Mouse (Mus musculus) kidney, postnatal 0 days (tissue): ENCODE results near the gene Ckmt1. TPM values are rescaled to one million over a fixed set of nuclear protein-coding genes. Genes with fewer than 3 reads are reported as not detected.

Experiments used
- ATAC-seq: fragments of 200-750 bp; cut with Nextera tagmentation; replicated peaks from 2 replicates; pipeline ENCODE4 v1.8.0; 2017; ENCODE audit warnings: low read depth, moderate number of reproducible peaks, moderate TSS enrichment, moderate library complexity; ENCODE audit not compliant: low FRiP score
- DNase-seq: peaks from one replicate; pipeline ENCODE4 v3.0.0-alpha.2; 2016; ENCODE audit warnings: low spot score
- H3K27ac ChIP-seq: fragments of 300-500 bp; sonication (generic); 2 replicates; pipeline ENCODE4 v1.5.1; 2014; ENCODE audit warnings: mild to moderate bottlenecking
- H3K27me3 ChIP-seq: fragments of 300-500 bp; sonication (generic); 2 replicates; pipeline ENCODE4 v1.6.1; 2014; ENCODE audit warnings: low read length, mixed read lengths; ENCODE audit not compliant: insufficient read depth
- H3K36me3 ChIP-seq: fragments of 300-500 bp; sonication (generic); 2 replicates; pipeline ENCODE4 v1.6.1; 2014; ENCODE audit warnings: low read length, mixed read lengths; ENCODE audit not compliant: insufficient read depth
- H3K4me1 ChIP-seq: fragments of 300-500 bp; sonication (generic); replicated peaks from 2 replicates; pipeline ENCODE4 v1.6.1; 2014; ENCODE audit warnings: antibody characterized with exemption, low read length, mixed read lengths; ENCODE audit not compliant: insufficient read depth
- H3K4me2 ChIP-seq: fragments of 300-500 bp; sonication (generic); 2 replicates; pipeline ENCODE4 v1.6.1; 2014; ENCODE audit warnings: mild to moderate bottlenecking, low read length, moderate library complexity, mixed read lengths
- H3K4me3 ChIP-seq: fragments of 300-500 bp; sonication (generic); replicated peaks from 2 replicates; pipeline ENCODE4 v1.5.1; 2014; ENCODE audit warnings: low read depth, low read length
- H3K9ac ChIP-seq: fragments of 300-500 bp; sonication (generic); 2 replicates; pipeline ENCODE4 v1.6.1; 2014; ENCODE audit warnings: low read depth, low read length
- H3K9me3 ChIP-seq: fragments of 300-500 bp; sonication (generic); replicated peaks from 2 replicates; pipeline ENCODE4 v1.6.1; 2016; ENCODE audit warnings: low read length, inconsistent platforms, mixed read lengths
- CTCF ChIP-seq: IDR thresholded peaks from 2 replicates; pipeline ENCODE4 v1.5.1; 2016; ENCODE audit warnings: antibody characterized with exemption, low read depth, mild to moderate bottlenecking, moderate library complexity
- WGBS: fragments of 180-500 bp; shearing (Covaris S2); extraction: QIAGEN DNeasy Blood & Tissue Kit; methylation state at CpG from one replicate; pipeline ENCODE4 v1.1.7; 2014; 5-methylcytosine and 5-hydroxymethylcytosine counted together
- polyA plus RNA-seq: library from polyadenylated mRNA; unstranded; fragments of >200 nt; fragmentation: Nextera tagmentation; extraction: Ambion mirVana; gene quantifications from 2 replicates; pipeline ENCODE4 v1.2.1, GENCODE M21; 2015

The Ckmt1 gene
- polyA plus RNA-seq, result 63.1 and 70.4 TPM in 2 replicates

GRCm38 (mm10) chr2:121357494-121357893 is at the start of gene Ckmt1:
Gene Ckmt1 (plus strand): TSS chr2:121357714.
- Histone ChIP-seq H3K9ac (0 out of 2 replicates have a peak within 1 kb of the TSS, but pooled peaks have one; percentile 31), H3K4me2 (peak within 1 kb of the TSS; percentile 50), H3K4me3 (peak within 1 kb of the TSS; percentile 23), H3K27me3 (no peaks in the 10 kb centered on the region), H3K4me1 (peaks cover 8% of the 10 kb centered on the region; the same call in 1 of the 2 replicates), H3K27ac (no peak within 1 kb of the TSS), H3K36me3 (no peaks in the 10 kb centered on the region), H3K9me3 (no peaks in the 10 kb centered on the region)
- TF ChIP-seq CTCF, result no peak
- ATAC-seq (no peak), DNase-seq (no peak)
- WGBS, result 39% methylated on average over 5 of the region's 5 CpGs

- Histone ChIP-seq H3K4me1 (0 out of 2 replicates have a peak, but pooled peaks cover 6% of the 10 kb centered on the region), H3K9me3 (no peaks in the 10 kb centered on the region), H3K4me2 (peak overlapping the region; percentile 35), H3K36me3 (no peaks in the 10 kb centered on the region), H3K4me3 (no peak overlapping the region; the same call in 1 of the 2 replicates), H3K27me3 (no peaks in the 10 kb centered on the region), H3K27ac (no peak overlapping the region), H3K9ac (no peak overlapping the region)
- ATAC-seq (no peak; the same call in 1 of the 2 replicates), DNase-seq (peak; percentile 80)
- TF ChIP-seq CTCF, result no peak
- 7% methylated on average over 5 of the region's 5 CpGs for WGBS
Measured at GRCm38 (mm10) chr2:121308997-121309416, 48.5 kb upstream of the Ckmt1 start.

DNA sequence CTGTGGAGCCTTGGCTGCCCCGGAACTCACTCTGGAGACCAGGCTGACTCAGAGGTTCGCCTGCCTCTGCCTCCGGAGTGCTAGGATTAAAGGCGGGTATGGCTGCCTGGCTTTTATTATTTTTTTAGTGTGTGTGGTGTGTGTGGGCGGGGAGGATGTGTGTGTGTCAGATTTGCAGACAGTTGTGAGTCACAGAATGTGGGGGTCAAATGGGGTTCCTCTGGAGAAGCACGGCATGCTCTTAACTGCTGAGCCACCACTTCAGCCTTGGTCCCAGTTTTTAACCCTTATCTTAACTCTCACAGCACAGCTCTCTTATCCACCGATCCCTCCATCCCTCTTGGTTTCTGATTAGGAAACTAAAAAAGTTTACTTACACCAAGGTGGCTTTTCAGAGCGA is 41.2 kb upstream of the Ckmt1 start:
- H3K27ac ChIP-seq, result no peak overlapping the region
- TF ChIP-seq CTCF, result no peak
- no peak overlapping the region for H3K9ac ChIP-seq
- no peaks in the 10 kb centered on the region for H3K27me3 ChIP-seq
- no peaks in the 10 kb centered on the region for H3K9me3 ChIP-seq
- DNase-seq, result no peak
- WGBS, result 67% methylated on average over 8 of the region's 8 CpGs
- H3K4me1 ChIP-seq, result no peaks in the 10 kb centered on the region
- no peaks in the 10 kb centered on the region for H3K36me3 ChIP-seq
- ATAC-seq, result no peak
- no peak overlapping the region for H3K4me2 ChIP-seq
- no peak overlapping the region for H3K4me3 ChIP-seq

GRCm38 (mm10) chr2:121323041-121323440 is 34.5 kb upstream of the Ckmt1 start:
- ATAC-seq (no peak), DNase-seq (no peak)
- no peak overlapping the region for H3K4me3 ChIP-seq
- no peak for TF ChIP-seq CTCF
- H3K4me2 ChIP-seq, result no peak overlapping the region
- no peaks in the 10 kb centered on the region for H3K36me3 ChIP-seq
- no peak overlapping the region for H3K9ac ChIP-seq
- no peaks in the 10 kb centered on the region for H3K4me1 ChIP-seq
- 92% methylated on average over 10 of the region's 10 CpGs for WGBS
- H3K27ac ChIP-seq, result no peak overlapping the region
- H3K9me3 ChIP-seq, result no peaks in the 10 kb centered on the region
- H3K27me3 ChIP-seq, result no peaks in the 10 kb centered on the region

GRCm38 (mm10) chr2:121323693-121324470 is 33.6 kb upstream of the Ckmt1 start:
- H3K36me3 ChIP-seq, result no peaks in the 10 kb centered on the region
- no peak for ATAC-seq
- H3K4me2 ChIP-seq, result no peak overlapping the region
- 85% methylated on average over 10 of the region's 10 CpGs for WGBS
- no peak for TF ChIP-seq CTCF
- H3K27ac ChIP-seq, result no peak overlapping the region
- no peaks in the 10 kb centered on the region for H3K9me3 ChIP-seq
- H3K4me3 ChIP-seq, result no peak overlapping the region
- no peaks in the 10 kb centered on the region for H3K4me1 ChIP-seq
- no peak for DNase-seq
- H3K27me3 ChIP-seq, result no peaks in the 10 kb centered on the region
- H3K9ac ChIP-seq, result no peak overlapping the region

- no peaks in the 10 kb centered on the region for H3K27me3 ChIP-seq
- ATAC-seq (no peak), DNase-seq (no peak)
- no peaks in the 10 kb centered on the region for H3K36me3 ChIP-seq
- no peaks in the 10 kb centered on the region for H3K9me3 ChIP-seq
- WGBS, result 89% methylated on average over 2 of the region's 2 CpGs
- H3K4me2 ChIP-seq, result no peak overlapping the region
- no peak overlapping the region for H3K9ac ChIP-seq
- no peaks in the 10 kb centered on the region for H3K4me1 ChIP-seq
- no peak for TF ChIP-seq CTCF
- H3K4me3 ChIP-seq, result no peak overlapping the region
- no peak overlapping the region for H3K27ac ChIP-seq
Measured at GRCm38 (mm10) chr2:121329492-121329891, 28.0 kb upstream of the Ckmt1 start.
